8 mouse cellular contexts compared by ENCODE assay signal in genomic region chrX:42360173-42360931, GRCm38 (mm10).
DNase-seq lines count a peak whose midpoint lies in the region; ATAC-seq and TF ChIP-seq lines count a peak whose summit lies in the region.

No protein-coding gene starts in this region.

- no peak overlapping the region for H3K27ac ChIP-seq in embryonic facial prominence, embryonic 11.5 days (replicated peaks; ENCODE audit: low read depth, low read length)
- peak overlapping the region; percentile 39; the same call in 1 of the 2 replicates for H3K27ac ChIP-seq in hindbrain, embryonic 11.5 days (ENCODE audit: low read depth, low read length)
- no peak overlapping the region for H3K27ac ChIP-seq in liver, embryonic 12.5 days
- H3K27ac ChIP-seq in neural tube, embryonic 11.5 days (ENCODE audit: low read depth, low read length): peak overlapping the region; percentile 53; the same call in 1 of the 2 replicates

- H3K9ac ChIP-seq in embryonic facial prominence, embryonic 11.5 days (replicated peaks; ENCODE audit: low read length): no peak overlapping the region
- H3K9ac ChIP-seq in hindbrain, embryonic 11.5 days (ENCODE audit: low read depth, low read length): no peak overlapping the region
- no peak overlapping the region for H3K9ac ChIP-seq in liver, embryonic 12.5 days
- H3K9ac ChIP-seq in neural tube, embryonic 11.5 days (ENCODE audit: low read length): no peak overlapping the region

- peak overlapping the region; percentile 32 for H3K4me2 ChIP-seq in embryonic facial prominence, embryonic 11.5 days (ENCODE audit: low read depth, low read length)
- peak overlapping the region; percentile 31 for H3K4me2 ChIP-seq in hindbrain, embryonic 11.5 days (replicated peaks; ENCODE audit: low read depth, low read length)
- peak overlapping the region; percentile 44 for H3K4me2 ChIP-seq in liver, embryonic 12.5 days
- peak overlapping the region; percentile 44 for H3K4me2 ChIP-seq in neural tube, embryonic 11.5 days (ENCODE audit: low read depth)

- DNase-seq in lung, adult 2 months: peak; percentile 4
- no peak for DNase-seq in lung, postnatal 14 days
- peak; percentile 60 for DNase-seq in embryonic facial prominence, embryonic 11.5 days (ENCODE audit: low spot score)
- DNase-seq in hindbrain, embryonic 11.5 days (ENCODE audit: low spot score): peak; percentile 47
- DNase-seq in neural tube, embryonic 11.5 days (ENCODE audit: low spot score): peak; percentile 18
- no peak for DNase-seq in layer of hippocampus, adult 18-20 months (ENCODE audit: low spot score in 2 of 2)
- DNase-seq in frontal cortex, postnatal 25 days (ENCODE audit: low spot score in 2 of 2): no peak

- no peaks in the 10 kb centered on the region for H3K36me3 ChIP-seq in embryonic facial prominence, embryonic 11.5 days (replicated peaks; ENCODE audit: control insufficient read depth, insufficient read depth, low read depth, low read length)
- H3K36me3 ChIP-seq in hindbrain, embryonic 11.5 days (ENCODE audit: control insufficient read depth, insufficient read depth, low read length): no peaks in the 10 kb centered on the region
- H3K36me3 ChIP-seq in liver, embryonic 12.5 days: no peaks in the 10 kb centered on the region
- H3K36me3 ChIP-seq in neural tube, embryonic 11.5 days (ENCODE audit: control insufficient read depth, insufficient read depth, low read length): no peaks in the 10 kb centered on the region

- no peak for TF ChIP-seq POLR2A in lung, adult 2 months (IDR thresholded peaks at IDR 0.05; ENCODE audit: borderline replicate concordance, extremely low read depth, low read depth, low read length)

- H3K4me1 ChIP-seq in lung, adult 2 months (ENCODE audit: control insufficient read depth, insufficient read depth, low read length): no peaks in the 10 kb centered on the region
- no peaks in the 10 kb centered on the region for H3K4me1 ChIP-seq in embryonic facial prominence, embryonic 11.5 days (ENCODE audit: control insufficient read depth, insufficient read depth, low read length)
- H3K4me1 ChIP-seq in hindbrain, embryonic 11.5 days (replicated peaks; ENCODE audit: control insufficient read depth, insufficient read depth, low read length): no peaks in the 10 kb centered on the region
- H3K4me1 ChIP-seq in liver, embryonic 12.5 days: no peaks in the 10 kb centered on the region
- H3K4me1 ChIP-seq in neural tube, embryonic 11.5 days (ENCODE audit: control insufficient read depth, insufficient read depth, low read length): no peaks in the 10 kb centered on the region

- peak overlapping the region; percentile 56 for H3K4me3 ChIP-seq in lung, adult 2 months (replicated peaks; ENCODE audit: extremely low read depth, low read depth, low read length)
- 0 out of 2 replicates have a peak overlapping the region, but pooled peaks have one; percentile 4 for H3K4me3 ChIP-seq in embryonic facial prominence, embryonic 11.5 days (ENCODE audit: low read depth, low read length)
- H3K4me3 ChIP-seq in hindbrain, embryonic 11.5 days (ENCODE audit: low read depth, low read length): peak overlapping the region; percentile 17; the same call in 1 of the 2 replicates
- peak overlapping the region; percentile 12; the same call in 1 of the 2 replicates for H3K4me3 ChIP-seq in liver, embryonic 12.5 days
- no peak overlapping the region for H3K4me3 ChIP-seq in neural tube, embryonic 11.5 days (ENCODE audit: low read depth, low read length)

- peak; percentile 22; the same call in 1 of the 2 replicates for TF ChIP-seq CTCF in lung, adult 2 months (IDR thresholded peaks at IDR 0.05; ENCODE audit: insufficient read depth, low read length)

- no peaks in the 10 kb centered on the region for H3K27me3 ChIP-seq in embryonic facial prominence, embryonic 11.5 days (ENCODE audit: control insufficient read depth, insufficient read depth, low read length)
- H3K27me3 ChIP-seq in hindbrain, embryonic 11.5 days (ENCODE audit: control insufficient read depth, insufficient read depth, low read length): no peaks in the 10 kb centered on the region
- H3K27me3 ChIP-seq in liver, embryonic 12.5 days (replicated peaks): peaks cover 10% of the 10 kb centered on the region
- H3K27me3 ChIP-seq in neural tube, embryonic 11.5 days (ENCODE audit: control insufficient read depth, insufficient read depth, low read length): no peaks in the 10 kb centered on the region

- H3K9me3 ChIP-seq in embryonic facial prominence, embryonic 11.5 days (replicated peaks; ENCODE audit: control insufficient read depth, low read length): no peaks in the 10 kb centered on the region
- H3K9me3 ChIP-seq in hindbrain, embryonic 11.5 days (ENCODE audit: control insufficient read depth, low read length): no peaks in the 10 kb centered on the region
- H3K9me3 ChIP-seq in liver, embryonic 12.5 days (replicated peaks): no peaks in the 10 kb centered on the region
- no peaks in the 10 kb centered on the region for H3K9me3 ChIP-seq in neural tube, embryonic 11.5 days (ENCODE audit: control insufficient read depth, low read length)

- 32% methylated on average over 15 of the region's 15 CpGs for WGBS in lung, adult 2 months
- 16% methylated on average over 15 of the region's 15 CpGs for WGBS in embryonic facial prominence, embryonic 11.5 days
- 23% methylated on average over 13 of the region's 15 CpGs for WGBS in hindbrain, embryonic 11.5 days
- 16% methylated on average over 13 of the region's 15 CpGs for WGBS in liver, embryonic 12.5 days (ENCODE audit: insufficient replicate concordance)
- WGBS in neural tube, embryonic 11.5 days: 15% methylated on average over 15 of the region's 15 CpGs

- no peak for ATAC-seq in embryonic facial prominence, embryonic 11.5 days (replicated peaks; ENCODE audit: insufficient number of reproducible peaks, low FRiP score, low TSS enrichment, low read depth)
- 0 out of 2 replicates have a peak, but pooled peaks have one; percentile 13 for ATAC-seq in hindbrain, embryonic 11.5 days (ENCODE audit: low FRiP score)
- no peak for ATAC-seq in liver, embryonic 12.5 days
- no peak for ATAC-seq in neural tube, embryonic 11.5 days (ENCODE audit: insufficient read depth, low FRiP score, low TSS enrichment)

Comparison
In these comparisons a context has a peak if more than half of its experiments do, and no peak if none do; other contexts are left out.
1. DNase-seq: peak in lung, adult 2 months (single experiment), embryonic facial prominence, embryonic 11.5 days (single experiment), hindbrain, embryonic 11.5 days (single experiment) and neural tube, embryonic 11.5 days (single experiment); none in lung, postnatal 14 days (single experiment), layer of hippocampus, adult 18-20 months (0 of 2) and frontal cortex, postnatal 25 days (0 of 2).
2. H3K27ac ChIP-seq: peak in hindbrain, embryonic 11.5 days (single experiment) and neural tube, embryonic 11.5 days (single experiment); none in embryonic facial prominence, embryonic 11.5 days (single experiment) and liver, embryonic 12.5 days (single experiment).
3. Peak in every context shown above with its lines, with median percentiles within 50 percentile points of each other: H3K4me2 ChIP-seq.